Mouse (Mus musculus) neural tube, postnatal 0 days (tissue): ENCODE results near the gene Ppm1d. TPM values are rescaled to one million over a fixed set of nuclear protein-coding genes. Genes with fewer than 3 reads are reported as not detected.

Experiments used
- polyA plus RNA-seq: library from polyadenylated mRNA; unstranded; fragments of >200 nt; fragmentation: Nextera tagmentation; extraction: Ambion mirVana; gene quantifications from 2 replicates; pipeline ENCODE4 v1.2.1, GENCODE M21; 2015

The Ppm1d gene
- 14.1 and 14.3 TPM in 2 replicates for polyA plus RNA-seq

DNA sequence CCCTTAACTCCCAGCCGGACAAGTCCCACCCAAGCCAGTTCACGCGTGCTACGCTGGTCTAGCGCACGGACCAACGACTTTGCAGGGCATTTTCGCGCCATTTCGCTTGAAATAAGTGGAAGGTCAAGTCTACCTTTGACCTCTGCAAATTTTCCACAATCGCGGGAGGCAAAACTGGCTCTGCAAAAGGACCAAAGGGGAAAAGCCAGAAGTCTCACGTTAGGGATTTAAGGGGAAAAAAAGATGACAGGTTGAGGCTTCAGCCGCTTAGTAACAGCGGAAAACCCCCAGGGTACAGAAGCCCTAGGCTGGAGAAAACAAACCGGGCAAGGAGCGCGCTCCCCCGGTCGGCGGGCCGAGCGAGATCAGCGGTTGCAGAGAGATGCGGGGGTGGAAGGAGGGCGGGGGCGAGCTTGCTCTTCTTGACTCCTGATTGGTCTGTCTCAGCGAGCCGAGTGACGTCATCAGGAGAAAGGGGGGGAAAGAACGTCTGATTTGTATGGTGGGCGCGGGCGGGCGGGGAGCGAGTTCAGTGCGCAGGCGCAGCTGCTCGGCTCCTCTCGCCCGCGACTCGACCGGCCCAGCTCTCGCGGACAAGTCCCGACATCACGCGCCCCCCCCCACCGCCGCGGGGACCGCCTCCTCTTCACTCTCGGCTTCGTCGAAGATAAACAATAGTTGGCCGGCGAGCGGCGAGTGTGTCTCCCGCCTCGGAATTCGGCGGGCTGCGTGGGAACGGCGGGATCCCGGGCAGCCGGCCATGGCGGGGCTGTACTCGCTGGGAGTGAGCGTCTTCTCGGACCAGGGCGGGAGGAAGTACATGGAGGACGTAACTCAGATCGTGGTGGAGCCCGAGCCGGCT, at the start of gene Ppm1d:
Gene Ppm1d, plus strand, starts transcription at position 532 of the 862 bp plus-strand sequence.

GRCm38 (mm10) chr11:85352539-85353380, 41.7 kb downstream of the Ppm1d start, which contains the start of gene Bcas3:
TSS of gene Bcas3 (plus strand) at chr11:85353167.

Other genes with a start within 250 kb of the Ppm1d start
- 10.4 and 10.6 TPM in 2 replicates for gene Usp32, start 171.1 kb upstream of the Ppm1d start, polyA plus RNA-seq
- gene 1700125H20Rik, start 140.8 kb upstream of the Ppm1d start, polyA plus RNA-seq: 1.3 and 1.6 TPM in 2 replicates
- 52.7 and 55.0 TPM in 2 replicates for gene Appbp2, start 76.1 kb upstream of the Ppm1d start, polyA plus RNA-seq
- gene Bcas3, start 41.9 kb downstream of the Ppm1d start, polyA plus RNA-seq: 27.9 and 28.3 TPM in 2 replicates